Mouse (Mus musculus) G1E (cell line): Measurements from ENCODE around the gene Slc2a10.

Source experiments
- CTCF ChIP-seq: IDR thresholded peaks from 2 replicates; pipeline ENCODE4 v1.5.1; 2012; ENCODE audit warnings: low read depth, low read length, inconsistent platforms, mixed read lengths
- GATA1 ChIP-seq: IDR thresholded peaks from 2 replicates; pipeline ENCODE4 v1.6.1; 2012; ENCODE audit warnings: borderline replicate concordance, low read length, inconsistent platforms, mixed read lengths
- GATA2 ChIP-seq: IDR thresholded peaks from 2 replicates; pipeline ENCODE4 v1.6.1; 2012; ENCODE audit warnings: low read depth, low read length, inconsistent platforms, borderline replicate concordance

- TF ChIP-seq GATA1 (no peak), CTCF (no peak), GATA2 (no peak)
Measured at GRCm38 (mm10) chr2:165458189-165458588, 45.4 kb upstream of the Slc2a10 start.
